Mouse (Mus musculus): ENCODE measurements around the gene Zfp658.

DNA sequence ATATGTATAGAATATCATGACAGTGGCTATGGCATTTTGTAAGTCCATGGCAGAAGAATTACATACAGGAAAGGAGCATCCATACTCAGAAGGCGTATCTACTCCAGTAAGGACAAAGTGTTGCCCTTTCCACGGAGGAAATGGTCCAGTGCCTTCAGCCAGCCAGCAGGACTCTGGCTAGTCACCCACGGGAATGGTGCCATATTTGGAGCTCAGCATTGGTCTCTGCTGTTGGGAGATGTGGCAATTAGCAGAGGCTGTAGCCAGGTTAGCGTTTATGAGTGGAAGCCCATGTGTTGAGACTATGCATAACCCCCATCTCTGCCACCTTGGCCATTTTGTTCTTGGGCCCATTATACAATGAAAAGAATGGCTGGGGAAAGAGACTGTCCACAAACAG, 13.8 kb upstream of the Zfp658 start:
- TF ChIP-seq CTCF (IDR thresholded peaks at IDR 0.05; ENCODE audit: control insufficient read depth, insufficient read depth, insufficient replicate concordance, low read depth, low read length) (no peak), POLR2A (IDR thresholded peaks at IDR 0.05; ENCODE audit: control insufficient read depth, low read depth, low read length) (no peak)
